Mouse (Mus musculus) lung, postnatal 14 days (tissue): ENCODE measurements around the gene Wfdc6a.
A peak's percentile ranks its signal among the peaks of the same experiment; 100 is the strongest.

Experiments used
- DNase-seq: peaks from one replicate; pipeline ENCODE4 v3.0.0; 2021

The Wfdc6a gene

DNA sequence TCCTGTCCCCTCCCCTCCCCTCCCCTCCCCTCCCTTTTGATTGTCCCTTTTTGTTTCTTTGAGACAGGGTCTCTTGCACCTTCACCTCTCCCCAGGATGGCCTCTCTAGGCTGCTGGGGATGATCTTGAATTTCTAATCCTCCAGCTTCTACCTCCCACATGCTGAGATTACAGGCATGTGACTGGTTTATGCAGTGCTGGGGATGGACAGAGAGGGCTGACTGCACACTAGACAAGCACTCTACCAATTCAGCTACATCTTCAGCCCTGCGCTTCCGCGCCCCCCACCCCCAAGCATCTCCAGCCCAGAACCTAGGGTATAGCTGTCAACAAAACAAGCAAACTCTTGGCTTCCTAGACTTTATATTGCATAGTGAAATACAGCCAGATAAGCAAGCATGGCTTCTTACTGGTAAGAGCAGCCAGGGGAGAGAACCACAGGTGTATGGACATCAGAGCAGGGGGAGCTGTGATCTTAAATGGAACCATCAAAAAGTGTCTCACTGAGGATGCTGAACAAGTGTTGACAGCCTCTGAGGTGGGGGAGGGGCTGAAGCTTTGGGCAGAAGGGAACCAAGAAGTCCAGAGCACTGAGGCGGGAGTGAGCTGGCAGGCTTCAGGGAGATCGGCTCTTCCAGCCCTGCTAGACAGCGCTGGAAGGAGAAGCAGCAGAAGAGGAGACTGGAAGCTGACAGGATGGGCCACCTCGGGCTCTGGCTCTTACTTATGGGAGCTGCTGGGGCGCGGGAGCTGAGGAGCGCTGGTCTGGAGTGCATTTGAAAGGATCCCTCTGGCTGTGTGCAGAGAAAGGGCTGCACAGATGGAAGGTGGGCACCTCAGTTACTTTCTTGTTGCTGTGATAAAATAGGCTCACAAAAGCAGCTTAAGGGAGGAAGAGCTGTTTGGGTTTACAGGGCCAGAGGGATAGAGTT is 35.0 kb downstream of the Wfdc6a start:
- DNase-seq: no peak

GRCm38 (mm10) chr2:164549338-164549737 is 35.9 kb downstream of the Wfdc6a start:
- DNase-seq: peak; percentile 17

GRCm38 (mm10) chr2:164544454-164545097 is 40.7 kb downstream of the Wfdc6a start:
- no peak for DNase-seq

DNA sequence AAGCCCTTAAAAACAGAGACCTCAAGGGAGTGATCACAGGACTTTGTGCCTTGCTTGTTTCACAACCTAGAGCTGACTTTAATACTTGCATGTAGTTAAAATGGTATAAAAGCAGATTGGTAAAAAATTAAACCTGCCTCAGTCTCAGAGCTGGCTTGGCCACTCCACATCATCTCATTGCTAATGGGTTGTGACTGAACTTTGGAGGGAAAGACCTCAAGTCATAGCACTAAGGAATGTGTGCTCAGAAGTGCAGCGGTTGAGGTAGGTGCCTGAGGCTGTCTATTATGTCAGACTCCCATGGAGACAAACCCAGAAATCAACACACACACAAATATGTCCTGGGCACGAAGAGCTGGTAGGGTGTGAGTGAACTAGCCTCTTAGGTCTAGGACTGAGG is 41.5 kb downstream of the Wfdc6a start:
- DNase-seq: no peak

DNA sequence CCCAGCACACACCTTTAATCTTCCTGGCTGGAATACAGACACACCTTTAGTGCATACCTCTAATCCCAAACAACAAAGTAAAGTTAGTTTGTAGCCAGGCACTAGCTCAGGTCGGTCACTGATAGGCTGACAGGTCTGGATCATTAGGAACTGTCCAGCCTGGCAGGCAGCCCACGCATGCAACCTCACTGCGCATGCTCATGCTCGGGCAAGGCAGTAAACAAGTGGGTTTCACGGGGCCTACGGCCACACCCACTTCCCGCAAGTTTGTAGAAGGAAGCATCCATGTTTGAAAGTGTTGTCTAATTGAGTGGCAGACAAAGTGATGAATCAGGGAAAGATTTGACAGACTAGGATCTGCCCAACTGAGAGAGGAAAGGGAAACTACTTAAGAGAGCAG is 42.6 kb downstream of the Wfdc6a start:
- DNase-seq: no peak

DNA sequence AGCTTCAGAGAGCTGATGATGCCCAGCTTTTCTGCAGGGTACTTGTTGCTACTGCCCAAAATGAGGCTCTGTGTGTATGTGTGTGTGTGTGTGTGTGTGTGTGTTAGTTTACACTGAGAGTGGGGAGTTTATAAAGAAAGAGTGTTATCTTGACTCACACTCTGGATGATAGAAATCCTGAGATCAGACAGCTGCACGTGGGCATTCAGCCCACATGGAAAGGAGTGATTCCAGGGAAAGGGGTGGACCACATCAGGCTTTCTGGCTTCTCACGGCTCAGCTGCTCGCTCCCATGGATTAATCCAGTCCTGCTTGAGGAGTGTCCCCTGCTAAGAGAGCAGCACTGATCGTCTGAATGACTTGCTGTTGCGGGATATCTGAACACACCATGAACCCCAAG is 43.1 kb downstream of the Wfdc6a start:
- no peak for DNase-seq

GRCm38 (mm10) chr2:164540652-164541427 is 44.4 kb downstream of the Wfdc6a start:
- peak; percentile 28 for DNase-seq

GRCm38 (mm10) chr2:164537003-164537402 is 48.2 kb downstream of the Wfdc6a start:
- DNase-seq: no peak

- no peak for DNase-seq
Measured at GRCm38 (mm10) chr2:164534315-164534714, 50.9 kb downstream of the Wfdc6a start.

DNA sequence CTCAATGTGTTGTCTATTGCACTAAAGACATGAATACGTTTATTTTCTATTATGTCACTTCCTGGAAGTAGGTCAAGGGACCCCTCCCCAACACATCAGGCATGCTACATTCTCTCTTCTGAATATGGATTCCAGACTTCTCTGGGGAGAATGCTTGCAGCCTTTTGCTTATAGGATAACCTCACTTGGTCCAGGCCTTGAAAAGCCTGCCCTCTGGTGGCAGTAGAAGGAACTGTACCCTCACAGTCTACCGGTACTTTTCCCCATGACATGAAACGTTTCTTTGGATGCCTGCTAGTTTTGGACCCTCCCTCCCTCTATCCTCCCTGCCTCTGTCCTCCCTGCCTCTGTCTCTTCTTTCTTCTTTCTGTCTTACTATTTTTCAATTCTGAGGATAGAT is 54.1 kb downstream of the Wfdc6a start:
- peak; percentile 85 for DNase-seq
